Mouse (Mus musculus): ENCODE measurements around the gene Pdxk.
"Not testable (repeated sequence)": the region's sequence is repeated elsewhere in the genome, so short reads cannot be mapped to it uniquely, and the experiment has no call there.

Gene Pdxk

GRCm38 (mm10) chr10:78417888-78418287, 46.9 kb downstream of the Pdxk start:
- DNase-seq (ENCODE audit: low spot score), result no peak

DNA sequence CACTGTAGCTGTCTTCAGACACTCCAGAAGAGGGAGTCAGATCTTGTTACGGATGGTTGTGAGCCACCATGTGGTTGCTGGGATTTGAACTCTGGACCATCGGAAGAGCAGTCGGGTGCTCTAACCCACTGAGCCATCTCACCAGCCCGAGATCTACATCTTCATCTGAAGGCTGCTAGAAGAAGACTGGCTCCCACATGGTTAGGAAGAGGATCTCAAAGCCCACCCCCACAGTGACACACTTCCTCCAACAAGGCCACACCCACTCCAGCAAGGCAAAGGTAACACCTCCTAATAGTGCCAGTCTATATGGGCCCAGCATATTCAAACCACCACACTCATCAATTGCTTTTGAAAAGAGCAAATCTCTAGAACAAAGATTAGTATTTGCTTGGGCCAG, 49.8 kb downstream of the Pdxk start:
- not testable (repeated sequence) for DNase-seq (ENCODE audit: low spot score)

- no peak for DNase-seq (ENCODE audit: low spot score)
Measured at GRCm38 (mm10) chr10:78413152-78413520, 51.6 kb downstream of the Pdxk start.

- peak; percentile 97 for DNase-seq (ENCODE audit: low spot score)
Measured at GRCm38 (mm10) chr10:78412319-78413151, 52.2 kb downstream of the Pdxk start, which contains the start of gene Rrp1. Rrp1 (minus strand) TSS chr10:78413043.

GRCm38 (mm10) chr10:78411851-78412250, 52.9 kb downstream of the Pdxk start:
- no peak for DNase-seq (ENCODE audit: low spot score)

DNA sequence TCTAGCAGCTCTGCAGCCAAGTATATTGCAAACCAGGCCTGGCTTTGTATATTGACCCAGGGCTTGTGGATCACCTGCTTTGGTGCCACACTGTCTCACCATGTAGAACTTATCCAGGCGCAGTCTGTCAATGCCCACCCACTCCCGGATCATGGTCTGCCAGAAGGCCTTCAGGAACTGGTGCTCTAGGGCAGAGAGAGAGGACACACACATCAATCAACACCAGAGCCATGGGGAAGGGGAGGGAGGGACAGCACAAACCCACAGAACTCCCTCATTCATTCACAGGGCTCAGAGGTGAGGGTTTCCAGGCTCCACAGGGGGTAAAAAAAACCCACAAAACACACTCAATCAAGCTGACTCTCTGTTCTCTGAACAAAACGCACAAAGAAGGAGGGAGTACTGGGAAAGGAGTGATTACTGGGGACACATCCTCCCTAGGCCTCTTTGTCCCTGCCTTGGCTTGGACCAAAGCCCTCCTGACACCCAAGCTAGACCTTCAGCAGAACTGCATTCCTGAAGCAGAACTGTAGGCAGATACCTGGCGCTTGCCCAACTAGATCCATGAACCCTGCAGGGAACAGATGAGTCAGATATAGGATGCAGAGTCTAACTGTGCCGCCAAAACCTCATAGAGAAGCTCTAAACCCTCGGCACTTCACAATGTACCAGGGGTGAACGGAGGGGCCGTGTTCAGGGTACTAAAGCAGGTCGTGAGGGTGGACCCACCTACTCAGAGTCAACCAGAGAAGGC, 55.6 kb downstream of the Pdxk start:
- DNase-seq (ENCODE audit: low spot score), result no peak

GRCm38 (mm10) chr10:78407132-78407531, 57.6 kb downstream of the Pdxk start:
- DNase-seq (ENCODE audit: low spot score), result no peak

GRCm38 (mm10) chr10:78406152-78406551, 58.6 kb downstream of the Pdxk start:
- no peak for DNase-seq (ENCODE audit: low spot score)

GRCm38 (mm10) chr10:78402301-78402922, 62.4 kb downstream of the Pdxk start:
- DNase-seq (ENCODE audit: low spot score), result no peak

DNA sequence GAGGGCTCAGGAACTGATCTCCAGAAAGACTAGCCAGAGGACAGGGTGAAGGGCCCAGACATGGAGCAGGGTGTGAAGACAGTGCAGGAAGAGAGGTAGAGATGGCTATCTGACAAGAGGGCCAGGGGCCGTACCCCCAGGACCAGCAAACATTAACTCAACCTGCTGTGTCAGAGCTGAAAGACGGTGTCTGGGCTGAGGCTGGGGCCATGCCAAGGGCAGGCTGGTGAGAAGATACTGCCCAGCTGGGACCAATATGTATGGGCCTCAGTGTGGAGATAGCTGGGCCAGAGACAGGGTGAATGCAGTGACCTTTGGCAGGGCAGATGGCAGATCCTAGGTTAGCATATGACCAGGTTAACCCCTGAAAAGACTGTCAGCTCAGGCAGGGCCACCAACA, 63.6 kb downstream of the Pdxk start:
- no peak for DNase-seq (ENCODE audit: low spot score)

DNA sequence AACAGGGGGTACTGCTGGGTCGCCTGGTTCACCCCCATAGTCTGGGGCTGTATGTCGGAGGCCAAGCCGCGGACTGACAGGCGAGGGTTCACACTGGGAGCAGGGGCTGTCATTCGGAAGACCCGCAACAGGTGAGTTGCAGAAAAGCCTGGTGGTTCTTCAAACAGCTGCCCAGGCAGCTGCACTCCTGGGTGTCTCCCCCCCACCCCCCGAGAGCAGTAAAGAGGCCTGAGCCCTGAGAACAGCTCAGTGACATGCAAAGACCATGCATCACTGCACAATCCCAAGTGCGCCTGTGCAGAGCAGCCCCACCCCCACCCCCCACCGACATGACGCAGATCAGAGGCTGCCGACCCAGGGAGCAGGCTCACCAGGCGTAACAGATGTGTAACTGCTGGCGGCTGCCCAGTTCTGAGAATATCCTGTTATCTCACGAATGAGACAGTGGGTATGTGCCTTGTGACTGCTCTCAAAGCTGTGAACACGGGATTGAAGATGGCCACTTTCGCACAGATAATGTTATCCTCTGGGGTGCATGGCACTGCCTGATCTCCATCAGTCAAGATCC, 65.6 kb downstream of the Pdxk start:
- DNase-seq (ENCODE audit: low spot score), result no peak

DNA sequence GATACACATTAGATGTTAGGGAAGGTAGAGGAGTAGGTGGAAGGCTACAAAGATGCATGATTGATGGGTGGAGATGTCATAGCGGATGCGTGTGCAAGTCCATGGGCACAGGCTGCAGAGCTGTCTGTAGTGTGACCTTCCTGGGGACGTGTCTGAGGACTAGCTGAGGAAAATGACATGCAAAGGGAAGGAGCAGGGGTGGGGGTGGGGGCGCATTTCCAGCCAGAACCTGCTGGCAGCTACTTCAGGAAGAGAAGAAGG, 68.2 kb downstream of the Pdxk start:
- no peak for DNase-seq (ENCODE audit: low spot score)

- DNase-seq (ENCODE audit: low spot score), result peak; percentile 97
Measured at GRCm38 (mm10) chr10:78395819-78396624, 68.8 kb downstream of the Pdxk start.

- no peak for DNase-seq (ENCODE audit: low spot score)
Measured at GRCm38 (mm10) chr10:78395377-78395776, 69.4 kb downstream of the Pdxk start.

- peak; percentile 70 for DNase-seq (ENCODE audit: low spot score)
Measured at GRCm38 (mm10) chr10:78392072-78392471, 72.7 kb downstream of the Pdxk start.

- DNase-seq (ENCODE audit: low spot score), result no peak
Measured at GRCm38 (mm10) chr10:78390982-78391470, 73.7 kb downstream of the Pdxk start.

GRCm38 (mm10) chr10:78388216-78388980, 76.4 kb downstream of the Pdxk start:
- no peak for DNase-seq (ENCODE audit: low spot score)

Measured in ovary, postnatal 14 days (tissue).